Mouse (Mus musculus) limb, embryonic 14.5 days (tissue): ENCODE data around the gene Sclt1. TPM values are rescaled to one million over a fixed set of nuclear protein-coding genes. Genes with fewer than 3 reads are reported as not detected.

ENCODE experiments used
- ATAC-seq: fragments of 200-750 bp; cut with Nextera tagmentation; 2 replicates; pipeline ENCODE4 v1.8.0; 2017; ENCODE audit warnings: low read depth, moderate number of reproducible peaks, moderate TSS enrichment; ENCODE audit not compliant: low FRiP score
- DNase-seq: peaks from one replicate; pipeline ENCODE4 v3.0.0-alpha.2; 2015; ENCODE audit warnings: low spot score
- H3K27ac ChIP-seq: fragments of 300-500 bp; sonication (generic); replicated peaks from 2 replicates; pipeline ENCODE4 v1.5.1; 2014; ENCODE audit warnings: low read depth, mild to moderate bottlenecking, low read length, moderate library complexity, mixed read lengths
- H3K27me3 ChIP-seq: fragments of 300-500 bp; sonication (generic); 2 replicates; pipeline ENCODE4 v1.6.1; 2014; ENCODE audit warnings: low read length, mixed read lengths; ENCODE audit not compliant: control insufficient read depth, insufficient read depth
- H3K36me3 ChIP-seq: fragments of 300-500 bp; sonication (generic); 2 replicates; pipeline ENCODE4 v1.6.1; 2014; ENCODE audit warnings: mild to moderate bottlenecking, low read length, moderate library complexity, mixed read lengths; ENCODE audit not compliant: control insufficient read depth, insufficient read depth
- H3K4me1 ChIP-seq: fragments of 300-500 bp; sonication (generic); 2 replicates; pipeline ENCODE4 v1.6.1; 2014; ENCODE audit warnings: antibody characterized with exemption, low read length, mixed read lengths; ENCODE audit not compliant: control insufficient read depth, insufficient read depth
- H3K4me2 ChIP-seq: fragments of 300-500 bp; sonication (generic); replicated peaks from 2 replicates; pipeline ENCODE4 v1.6.1; 2014; ENCODE audit warnings: low read depth, mild to moderate bottlenecking, low read length, moderate library complexity; ENCODE audit not compliant: severe bottlenecking
- H3K4me3 ChIP-seq: fragments of 300-500 bp; sonication (generic); replicated peaks from 2 replicates; pipeline ENCODE4 v1.5.1; 2014; ENCODE audit warnings: low read length
- H3K9ac ChIP-seq: fragments of 300-500 bp; sonication (generic); 2 replicates; pipeline ENCODE4 v1.6.1; 2014; ENCODE audit warnings: mild to moderate bottlenecking, low read depth, low read length, moderate library complexity; ENCODE audit not compliant: severe bottlenecking
- H3K9me3 ChIP-seq: fragments of 300-500 bp; sonication (generic); 2 replicates; pipeline ENCODE4 v1.6.1; 2016; ENCODE audit warnings: low read length; ENCODE audit not compliant: control insufficient read depth
- POLR2A ChIP-seq: fragments of 200-500 bp; IDR thresholded peaks from 2 replicates; pipeline ENCODE4 v1.8.0; 2012; ENCODE audit warnings: inconsistent platforms, mild to moderate bottlenecking, moderate library complexity, borderline replicate concordance; ENCODE audit not compliant: insufficient read depth, insufficient read length; ENCODE audit errors: extremely low read depth
- WGBS: fragments of 180-500 bp; shearing (Covaris S2); extraction: QIAGEN DNeasy Blood & Tissue Kit; methylation state at CpG from one replicate; pipeline ENCODE4 v1.1.7; 2014; 5-methylcytosine and 5-hydroxymethylcytosine counted together
- polyA plus RNA-seq, 2 experiments: library from polyadenylated mRNA; depleted of rRNA in 1 of 2; stranded (reverse) in 1 of 2; unstranded in 1 of 2; fragments of >200 nt; fragmentation: Nextera tagmentation in 1 of 2; extraction: Ambion mirVana in 1 of 2; gene quantifications; 2 replicates each; pipeline versions ENCODE4 v1.2.1 to v1.2.3; 2012 to 2014

Sclt1 gene
- polyA plus RNA-seq, 2 experiments: 15.2 to 20.0 TPM

GRCm38 (mm10) chr3:41607050-41607449 lies 135.3 kb downstream of the Sclt1 start:
- TF ChIP-seq POLR2A: no peak
- WGBS: 76% methylated on average over 9 of the region's 9 CpGs
- DNase-seq: no peak
- Histone ChIP-seq H3K9ac (no peak overlapping the region), H3K27ac (no peak overlapping the region), H3K9me3 (no peaks in the 10 kb centered on the region), H3K36me3 (peaks cover 26% of the 10 kb centered on the region), H3K27me3 (no peaks in the 10 kb centered on the region), H3K4me1 (peaks cover 8% of the 10 kb centered on the region), H3K4me3 (no peak overlapping the region), H3K4me2 (no peak overlapping the region)
- no peak for ATAC-seq

- no peak for ATAC-seq
- Histone ChIP-seq H3K4me1 (peaks cover 8% of the 10 kb centered on the region), H3K36me3 (peaks cover 18% of the 10 kb centered on the region), H3K4me2 (no peak overlapping the region), H3K9ac (no peak overlapping the region), H3K9me3 (no peaks in the 10 kb centered on the region), H3K4me3 (no peak overlapping the region), H3K27ac (no peak overlapping the region), H3K27me3 (no peaks in the 10 kb centered on the region)
- 82% methylated on average over 4 of the region's 4 CpGs for WGBS
- TF ChIP-seq POLR2A: no peak
- no peak for DNase-seq
Measured at GRCm38 (mm10) chr3:41606330-41606664, 136.0 kb downstream of the Sclt1 start.

- peaks cover 13% of the 10 kb centered on the region for H3K36me3 ChIP-seq
- DNase-seq (no peak), ATAC-seq (no peak)
- H3K4me3 ChIP-seq: no peak overlapping the region
- no peaks in the 10 kb centered on the region for H3K27me3 ChIP-seq
- H3K4me1 ChIP-seq: peaks cover 8% of the 10 kb centered on the region
- no peak overlapping the region for H3K9ac ChIP-seq
- no peak overlapping the region for H3K4me2 ChIP-seq
- 82% methylated on average over 13 of the region's 13 CpGs for WGBS
- H3K27ac ChIP-seq: no peak overlapping the region
- no peak for TF ChIP-seq POLR2A
- no peaks in the 10 kb centered on the region for H3K9me3 ChIP-seq
Measured at GRCm38 (mm10) chr3:41605601-41606329, 136.5 kb downstream of the Sclt1 start.

GRCm38 (mm10) chr3:41604629-41605321 lies 137.5 kb downstream of the Sclt1 start:
- H3K4me3 ChIP-seq: no peak overlapping the region
- no peak overlapping the region for H3K4me2 ChIP-seq
- no peak overlapping the region for H3K9ac ChIP-seq
- DNase-seq (no peak), ATAC-seq (no peak)
- no peak overlapping the region for H3K27ac ChIP-seq
- H3K4me1 ChIP-seq: peaks cover 8% of the 10 kb centered on the region
- TF ChIP-seq POLR2A: no peak
- peaks cover 14% of the 10 kb centered on the region for H3K36me3 ChIP-seq
- whole genome bisulfite sequencing: 90% methylated on average over 12 of the region's 12 CpGs
- H3K9me3 ChIP-seq: no peaks in the 10 kb centered on the region
- H3K27me3 ChIP-seq: no peaks in the 10 kb centered on the region

GRCm38 (mm10) chr3:41603470-41604019 lies 138.8 kb downstream of the Sclt1 start:
- Histone ChIP-seq H3K9ac (no peak overlapping the region), H3K9me3 (no peaks in the 10 kb centered on the region), H3K4me3 (no peak overlapping the region), H3K27ac (no peak overlapping the region), H3K27me3 (no peaks in the 10 kb centered on the region), H3K4me2 (no peak overlapping the region), H3K36me3 (peaks cover 14% of the 10 kb centered on the region), H3K4me1 (peaks cover 8% of the 10 kb centered on the region)
- DNase-seq (no peak), ATAC-seq (no peak)
- WGBS: 43% methylated on average over 5 of the region's 5 CpGs
- TF ChIP-seq POLR2A: no peak
